Mouse (Mus musculus): ENCODE measurements around the gene Fbxw9. TPM values are rescaled to one million over a fixed set of nuclear protein-coding genes. Genes with fewer than 3 reads are reported as not detected.

The Fbxw9 gene
- polyA plus RNA-seq, 1 experiment: 26.8 TPM

DNA sequence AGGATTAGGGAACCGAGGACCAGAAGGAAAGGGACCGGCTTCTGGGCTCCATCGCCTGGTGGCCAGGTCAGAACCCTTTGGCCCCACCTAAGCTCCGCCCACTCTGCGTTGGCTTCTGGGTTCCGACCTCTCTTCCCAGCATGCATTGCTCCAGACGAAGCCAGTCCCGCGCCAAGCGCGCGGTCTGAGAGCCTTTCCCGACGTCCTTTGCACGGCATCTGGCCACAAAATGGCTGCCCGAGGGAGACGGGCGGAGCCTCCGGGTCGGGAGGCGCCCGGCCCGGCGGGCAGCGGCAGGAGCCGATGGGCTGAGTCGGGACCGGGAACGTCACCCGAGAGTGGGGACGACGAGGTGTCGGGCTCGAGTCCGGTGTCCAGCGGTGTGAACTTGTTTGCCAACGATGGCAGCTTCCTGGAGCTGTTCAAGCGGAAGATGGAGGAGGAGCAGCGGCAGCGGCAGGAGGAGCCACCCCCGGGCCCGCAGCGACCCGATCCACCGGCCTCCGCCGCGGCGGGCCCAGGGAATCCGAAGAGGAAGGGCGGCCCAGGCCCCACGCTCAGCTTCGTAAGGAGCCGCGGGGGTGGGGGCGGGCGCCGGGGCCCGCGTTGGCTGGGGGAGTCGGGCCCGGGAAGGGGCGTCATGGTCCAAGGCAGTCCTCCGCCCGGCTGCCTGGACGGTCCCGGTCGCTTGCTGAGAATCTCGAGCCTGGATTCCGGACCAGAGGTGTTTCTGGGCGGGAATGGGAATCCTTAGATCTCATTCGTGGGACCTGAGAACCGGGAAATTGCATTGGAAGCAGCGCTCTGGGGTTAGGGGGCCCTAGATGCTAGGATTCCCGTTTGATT lies 33.0 kb upstream of the Fbxw9 start, which contains the start of gene Trir:
TSS of gene Trir (plus strand) at position 154 of the 846 bp plus-strand sequence.
- peak within 1 kb of the TSS; percentile 99 for H3K4me2 ChIP-seq (ENCODE audit: low read depth)
- H3ac ChIP-seq (ENCODE audit: control insufficient read depth, insufficient read length): peak within 1 kb of the TSS; percentile 75
- no peaks in the 10 kb centered on the region for H3K27me3 ChIP-seq (ENCODE audit: control insufficient read depth, insufficient read depth, insufficient read length)
- peaks cover 17% of the 10 kb centered on the region for H3K36me3 ChIP-seq (ENCODE audit: control insufficient read depth, insufficient read depth)
- no peak for TF ChIP-seq USF1 (IDR thresholded peaks at IDR 0.05; ENCODE audit: low read depth)
- TF ChIP-seq E2F4 (IDR thresholded peaks at IDR 0.05; ENCODE audit: insufficient read depth): peak; percentile 85
- no peak for TF ChIP-seq MAX (IDR thresholded peaks at IDR 0.05; ENCODE audit: low read depth)
- peak; percentile 93 for TF ChIP-seq POLR2A (IDR thresholded peaks at IDR 0.05; ENCODE audit: insufficient read length, low read depth)
- peak; percentile 76 for TF ChIP-seq POLR2AphosphoS2 (IDR thresholded peaks at IDR 0.05; ENCODE audit: insufficient read length, low read depth)
- TF ChIP-seq MYOG (IDR thresholded peaks at IDR 0.05; ENCODE audit: control insufficient read depth in 1 of 3, insufficient read depth in 1 of 3, insufficient read length in 2 of 3, low read depth in 2 of 3): peak in 1 of 3 experiments; percentile 59
- no peak for TF ChIP-seq CEBPB (IDR thresholded peaks at IDR 0.05; ENCODE audit: insufficient read depth, poor library complexity, severe bottlenecking)
- no peak for TF ChIP-seq TCF3 (IDR thresholded peaks at IDR 0.05; ENCODE audit: insufficient read length, low read depth)
- peak in 1 of 3 experiments; percentile 54 for TF ChIP-seq MYOD1 (IDR thresholded peaks at IDR 0.05; ENCODE audit: control insufficient read depth in 1 of 3, insufficient read length in 2 of 3, low read depth in 2 of 3)
- no peak for TF ChIP-seq REST (IDR thresholded peaks at IDR 0.05; ENCODE audit: insufficient read depth, insufficient read length)
- peak within 1 kb of the TSS; percentile 99 for H3K4me3 ChIP-seq
- H3K79me2 ChIP-seq (ENCODE audit: control insufficient read depth, insufficient read depth): peaks cover 58% of the 10 kb centered on the region

DNA sequence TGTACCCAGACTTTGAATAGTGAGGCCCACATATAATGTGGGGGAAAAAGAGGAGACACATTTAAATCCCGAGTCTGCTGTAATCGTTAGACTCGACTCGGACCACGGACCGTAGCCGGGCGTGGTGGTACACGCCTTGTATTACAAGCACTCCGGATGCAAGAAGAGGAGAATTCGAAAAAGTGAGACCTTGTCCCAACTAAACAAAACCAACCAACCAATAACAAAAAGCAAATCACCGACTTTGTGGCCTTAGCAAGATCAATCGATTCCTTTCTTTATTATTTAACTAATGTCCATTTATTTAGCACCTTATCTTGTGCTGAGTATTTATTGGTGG lies 32.4 kb upstream of the Fbxw9 start:
- peaks cover 58% of the 10 kb centered on the region for H3K79me2 ChIP-seq (ENCODE audit: control insufficient read depth, insufficient read depth)
- peaks cover 19% of the 10 kb centered on the region for H3K36me3 ChIP-seq (ENCODE audit: control insufficient read depth, insufficient read depth)

GRCm38 (mm10) chr8:85027922-85028321 lies 31.9 kb upstream of the Fbxw9 start:
- no peaks in the 10 kb centered on the region for H3K27me3 ChIP-seq (ENCODE audit: control insufficient read depth, insufficient read depth, insufficient read length)
- TF ChIP-seq TCF12 (IDR thresholded peaks at IDR 0.05; ENCODE audit: insufficient read depth, poor library complexity, severe bottlenecking) (no peak), POLR2A (IDR thresholded peaks at IDR 0.05; ENCODE audit: insufficient read length, low read depth) (no peak), MYOG (IDR thresholded peaks at IDR 0.05; ENCODE audit: control insufficient read depth in 1 of 3, insufficient read depth in 1 of 3, insufficient read length in 2 of 3, low read depth in 2 of 3) (no peak), E2F4 (IDR thresholded peaks at IDR 0.05; ENCODE audit: insufficient read depth) (no peak), REST (IDR thresholded peaks at IDR 0.05; ENCODE audit: insufficient read depth, insufficient read length) (no peak), POLR2AphosphoS2 (IDR thresholded peaks at IDR 0.05; ENCODE audit: insufficient read length, low read depth) (no peak), CEBPB (IDR thresholded peaks at IDR 0.05; ENCODE audit: insufficient read depth, poor library complexity, severe bottlenecking) (no peak), SRF (IDR thresholded peaks at IDR 0.05; ENCODE audit: control insufficient read depth, insufficient read length, low read depth) (no peak), TCF3 (IDR thresholded peaks at IDR 0.05; ENCODE audit: insufficient read length, low read depth) (no peak)
- H3ac ChIP-seq (ENCODE audit: control insufficient read depth, insufficient read length): peak overlapping the region; percentile 75
- peaks cover 59% of the 10 kb centered on the region for H3K79me2 ChIP-seq (ENCODE audit: control insufficient read depth, insufficient read depth)
- H3K4me3 ChIP-seq: peak overlapping the region; percentile 99
- peak overlapping the region; percentile 88 for H3K4me2 ChIP-seq (ENCODE audit: low read depth)
- H3K36me3 ChIP-seq (ENCODE audit: control insufficient read depth, insufficient read depth): peaks cover 23% of the 10 kb centered on the region

More for the DNA sequence above, 32.4 kb upstream of the Fbxw9 start:
- no peak for TF ChIP-seq TCF3 (IDR thresholded peaks at IDR 0.05; ENCODE audit: insufficient read length, low read depth)
- no peak for TF ChIP-seq POLR2AphosphoS2 (IDR thresholded peaks at IDR 0.05; ENCODE audit: insufficient read length, low read depth)
- TF ChIP-seq MYOG (IDR thresholded peaks at IDR 0.05; ENCODE audit: control insufficient read depth in 1 of 3, insufficient read depth in 1 of 3, insufficient read length in 2 of 3, low read depth in 2 of 3): no peak
- no peak for TF ChIP-seq CEBPB (IDR thresholded peaks at IDR 0.05; ENCODE audit: insufficient read depth, poor library complexity, severe bottlenecking)
- TF ChIP-seq USF1 (IDR thresholded peaks at IDR 0.05; ENCODE audit: low read depth): no peak
- no peak for TF ChIP-seq MAX (IDR thresholded peaks at IDR 0.05; ENCODE audit: low read depth)
- TF ChIP-seq MYOD1 (IDR thresholded peaks at IDR 0.05; ENCODE audit: control insufficient read depth in 1 of 3, insufficient read length in 2 of 3, low read depth in 2 of 3): no peak
- TF ChIP-seq TCF12 (IDR thresholded peaks at IDR 0.05; ENCODE audit: insufficient read depth, poor library complexity, severe bottlenecking): no peak
- no peak for TF ChIP-seq REST (IDR thresholded peaks at IDR 0.05; ENCODE audit: insufficient read depth, insufficient read length)
- no peak for TF ChIP-seq POLR2A (IDR thresholded peaks at IDR 0.05; ENCODE audit: insufficient read length, low read depth)
- TF ChIP-seq SRF (IDR thresholded peaks at IDR 0.05; ENCODE audit: control insufficient read depth, insufficient read length, low read depth): no peak
- peak overlapping the region; percentile 99 for H3K4me3 ChIP-seq
- H3ac ChIP-seq (ENCODE audit: control insufficient read depth, insufficient read length): peak overlapping the region; percentile 75
- H3K4me2 ChIP-seq (ENCODE audit: low read depth): peak overlapping the region; percentile 88
- no peaks in the 10 kb centered on the region for H3K27me3 ChIP-seq (ENCODE audit: control insufficient read depth, insufficient read depth, insufficient read length)

DNA sequence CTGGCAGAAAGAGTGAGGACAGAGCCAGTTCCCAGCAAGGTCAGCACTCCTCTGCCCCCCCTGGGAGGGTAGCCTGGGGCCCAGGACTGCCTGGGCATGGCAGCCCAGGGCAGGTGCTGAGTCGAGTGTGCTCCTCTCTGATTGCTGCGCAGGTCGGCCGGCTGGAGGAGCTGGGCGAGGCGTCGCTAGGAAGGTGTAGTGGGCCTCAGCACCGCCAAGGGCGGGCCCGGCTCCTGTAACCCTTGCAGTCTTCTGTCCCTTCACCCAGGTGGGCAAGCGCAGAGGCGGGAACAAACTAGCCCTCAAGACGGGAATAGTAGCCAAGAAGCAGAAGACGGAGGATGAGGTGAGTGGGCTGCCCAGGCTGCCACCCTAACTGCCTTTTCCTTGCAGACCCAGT lies 30.6 kb upstream of the Fbxw9 start:
- Histone ChIP-seq H3ac (ENCODE audit: control insufficient read depth, insufficient read length) (no peak overlapping the region), H3K79me2 (ENCODE audit: control insufficient read depth, insufficient read depth) (peaks cover 52% of the 10 kb centered on the region), H3K4me3 (peak overlapping the region; percentile 99), H3K27me3 (ENCODE audit: control insufficient read depth, insufficient read depth, insufficient read length) (no peaks in the 10 kb centered on the region), H3K4me2 (ENCODE audit: low read depth) (peak overlapping the region; percentile 88), H3K36me3 (ENCODE audit: control insufficient read depth, insufficient read depth) (peaks cover 25% of the 10 kb centered on the region)
- no peak for TF ChIP-seq REST (IDR thresholded peaks at IDR 0.05; ENCODE audit: insufficient read depth, insufficient read length)
- no peak for TF ChIP-seq POLR2A (IDR thresholded peaks at IDR 0.05; ENCODE audit: insufficient read length, low read depth)
- TF ChIP-seq TCF3 (IDR thresholded peaks at IDR 0.05; ENCODE audit: insufficient read length, low read depth): no peak
- no peak for TF ChIP-seq USF1 (IDR thresholded peaks at IDR 0.05; ENCODE audit: low read depth)
- no peak for TF ChIP-seq MYOG (IDR thresholded peaks at IDR 0.05; ENCODE audit: control insufficient read depth in 1 of 3, insufficient read depth in 1 of 3, insufficient read length in 2 of 3, low read depth in 2 of 3)
- TF ChIP-seq POLR2AphosphoS2 (IDR thresholded peaks at IDR 0.05; ENCODE audit: insufficient read length, low read depth): no peak
- no peak for TF ChIP-seq SRF (IDR thresholded peaks at IDR 0.05; ENCODE audit: control insufficient read depth, insufficient read length, low read depth)
- no peak for TF ChIP-seq E2F4 (IDR thresholded peaks at IDR 0.05; ENCODE audit: insufficient read depth)
- TF ChIP-seq MAX (IDR thresholded peaks at IDR 0.05; ENCODE audit: low read depth): no peak
- TF ChIP-seq TCF12 (IDR thresholded peaks at IDR 0.05; ENCODE audit: insufficient read depth, poor library complexity, severe bottlenecking): no peak
- TF ChIP-seq CEBPB (IDR thresholded peaks at IDR 0.05; ENCODE audit: insufficient read depth, poor library complexity, severe bottlenecking): no peak

Data from myocyte (in vitro differentiated cells).